Mouse (Mus musculus): ENCODE measurements at regions not wholly inside any gene's neighbourhood (a gene's known extent, or its start where the extent isn't known, plus 50 kb on each side); places are given as distances from the start of the nearest gene placed in this dataset.

DNA sequence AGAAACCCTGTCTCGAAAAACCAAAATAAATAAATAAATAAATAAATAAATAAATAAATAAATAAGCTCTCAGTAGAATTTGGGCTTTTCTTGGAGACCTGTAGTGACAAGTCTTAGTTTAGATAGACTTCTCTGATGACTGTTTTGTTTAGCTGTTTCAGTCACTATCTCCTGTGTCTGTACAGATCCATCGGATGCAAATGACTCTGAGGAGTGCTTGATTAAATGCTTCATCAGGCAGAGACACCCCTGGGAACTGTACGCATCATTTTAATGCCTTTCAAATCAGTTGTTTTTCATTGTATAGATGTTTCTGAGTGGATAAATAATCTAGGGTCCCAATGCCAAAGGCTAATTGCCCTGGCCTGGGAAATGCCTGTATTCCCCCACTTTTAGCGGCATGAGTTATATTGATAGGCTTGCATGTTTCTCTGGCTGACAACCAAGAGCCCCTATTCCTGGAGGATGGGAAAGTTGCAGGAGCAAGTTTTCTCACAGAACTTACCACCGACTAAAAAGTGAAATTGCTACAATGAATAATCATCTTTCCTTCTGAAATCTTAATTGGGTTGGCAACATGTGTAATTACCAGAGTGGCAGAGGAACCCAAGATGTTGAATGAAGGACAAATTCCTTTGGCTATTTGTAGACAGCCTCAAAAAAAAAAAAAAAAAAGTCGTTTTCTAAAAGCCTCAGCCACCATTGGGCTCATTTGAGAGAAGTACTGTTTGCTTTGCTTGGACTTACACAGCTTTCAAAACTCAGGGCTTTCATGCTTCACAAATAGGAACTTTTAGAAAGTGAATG is 245.7 kb upstream of the Xrcc4 start:
- TF ChIP-seq CTCF (IDR thresholded peaks at IDR 0.05; ENCODE audit: borderline replicate concordance, extremely low read depth, insufficient read depth, insufficient read length) (no peak), POLR2A (IDR thresholded peaks at IDR 0.05; ENCODE audit: borderline replicate concordance, extremely low read depth, insufficient read depth, insufficient read length, poor library complexity, severe bottlenecking) (no peak)

Measured in brain, embryonic 14.5 days (tissue).